Mouse (Mus musculus): ENCODE data around the gene Ushbp1. TPM values are rescaled to one million over a fixed set of nuclear protein-coding genes. Genes with fewer than 3 reads are reported as not detected.

Ushbp1 gene
- polyA plus RNA-seq, 1 experiment from 2014 or later, result 3.3 TPM

DNA sequence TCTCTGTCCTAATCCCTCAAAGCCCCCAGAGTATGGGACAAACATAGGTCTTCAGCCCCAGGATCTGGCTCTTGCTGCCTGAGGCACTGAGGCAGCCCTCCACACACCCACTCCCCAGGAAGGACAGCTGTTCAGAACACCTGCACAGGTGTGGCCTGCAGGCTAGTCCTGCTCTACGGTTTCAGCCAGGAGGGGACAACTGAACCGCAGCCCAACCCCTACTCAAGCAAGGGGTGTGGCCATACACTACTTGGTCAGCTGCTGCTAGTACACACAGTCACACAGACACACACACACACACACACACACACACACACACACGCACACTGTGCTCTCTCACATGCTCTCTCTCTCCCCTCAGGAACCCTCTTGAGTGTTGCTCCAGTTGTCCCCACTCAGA, 11.7 kb downstream of the Ushbp1 start:
- Histone ChIP-seq H3K9me3 (ENCODE audit: control insufficient read depth, low read length) (no peaks in the 10 kb centered on the region), H3K4me1 (ENCODE audit: control insufficient read depth, insufficient read depth, low read length) (peaks cover 28% of the 10 kb centered on the region), H3K4me3 (ENCODE audit: low read depth, low read length) (no peak overlapping the region), H3K27me3 (ENCODE audit: control insufficient read depth, insufficient read depth, low read length) (no peaks in the 10 kb centered on the region), H3K4me2 (no peak overlapping the region), H3K36me3 (ENCODE audit: control insufficient read depth, insufficient read depth, low read length) (no peaks in the 10 kb centered on the region), H3K9ac (ENCODE audit: low read length) (no peak overlapping the region), H3K27ac (ENCODE audit: low read depth, low read length) (peak overlapping the region; percentile 91)
- 35% methylated on average over 3 of the region's 3 CpGs for WGBS
- DNase-seq (ENCODE audit: low spot score, missing footprints), result peak; percentile 82
- ATAC-seq (ENCODE audit: low FRiP score), result no peak

DNA sequence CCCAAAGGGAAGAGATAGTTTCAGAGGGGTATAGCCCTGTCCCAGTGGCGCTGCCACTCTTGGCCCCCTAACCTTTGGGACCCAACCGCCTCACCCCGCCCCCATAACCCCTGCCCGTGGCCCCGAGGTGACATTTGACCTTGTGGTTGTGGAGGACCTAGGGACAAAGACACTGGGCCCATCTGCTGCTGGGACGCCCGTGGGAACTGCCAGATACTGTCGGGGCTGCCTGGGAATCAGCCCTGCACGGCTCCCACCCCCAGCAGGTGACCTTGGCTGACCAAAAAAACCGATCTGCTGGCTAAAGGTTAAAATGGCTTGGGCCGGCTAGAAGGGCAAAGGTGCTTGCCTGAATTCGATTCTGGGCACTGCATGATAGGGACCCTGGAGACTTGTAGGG, 12.2 kb downstream of the Ushbp1 start:
- peak; percentile 89 for DNase-seq (ENCODE audit: low spot score, missing footprints)
- 7% methylated on average over 12 of the region's 12 CpGs for WGBS
- H3K27ac ChIP-seq (ENCODE audit: low read depth, low read length), result peak overlapping the region; percentile 91

DNA sequence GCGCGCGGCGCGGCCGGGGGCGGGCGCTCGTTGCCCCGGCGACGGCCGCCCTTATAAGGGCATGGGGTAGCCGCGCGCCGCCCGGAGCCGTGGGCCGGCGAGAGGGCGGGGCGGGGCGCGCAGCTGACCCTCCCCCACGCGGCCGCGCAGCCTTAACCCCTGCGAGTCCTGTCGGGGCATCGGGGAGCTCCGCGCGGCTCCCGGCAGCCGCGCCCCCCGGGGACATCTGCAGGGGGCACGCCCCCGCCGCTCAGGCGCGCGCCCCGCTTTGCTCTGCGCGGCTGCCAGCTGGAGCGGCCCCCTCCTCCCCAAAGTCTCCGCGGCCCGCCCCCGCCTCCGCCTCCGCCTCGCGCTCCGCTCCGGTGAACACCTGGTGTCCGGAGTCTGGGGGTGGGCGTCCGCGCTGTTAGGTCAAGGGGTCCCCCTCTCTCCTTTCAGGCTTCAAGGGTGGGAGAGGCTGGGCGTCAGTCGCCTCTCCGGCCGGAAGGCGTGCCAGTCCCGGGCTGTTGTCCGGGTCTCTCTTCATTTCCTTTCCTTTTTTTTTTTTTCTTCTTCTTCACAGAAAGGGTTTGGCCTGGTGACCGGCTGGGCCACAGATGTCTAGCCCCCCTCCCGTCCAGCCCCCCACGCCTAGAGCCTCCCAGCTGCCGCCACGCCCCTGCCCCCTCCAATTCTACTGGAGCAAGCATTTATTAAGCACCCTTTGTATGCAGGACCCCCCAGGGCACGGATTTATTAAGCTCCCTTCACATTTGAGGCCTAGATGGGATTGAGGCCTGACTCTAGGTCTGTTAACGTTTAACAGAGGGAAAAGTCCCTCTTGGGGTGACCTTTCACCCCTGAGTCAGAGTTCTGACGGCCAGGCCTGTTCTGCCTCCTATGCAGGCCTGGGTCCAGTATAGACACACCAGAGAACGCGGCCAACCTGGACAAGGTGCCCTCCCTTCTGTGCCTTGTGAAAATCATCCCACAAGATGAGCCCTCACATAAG, 13.3 kb downstream of the Ushbp1 start:
- DNase-seq (ENCODE audit: low spot score, missing footprints) (peak; percentile 99), ATAC-seq (ENCODE audit: low FRiP score) (peak; percentile 88)
- H3K4me1 ChIP-seq (ENCODE audit: control insufficient read depth, insufficient read depth, low read length), result peaks cover 35% of the 10 kb centered on the region
- H3K36me3 ChIP-seq (ENCODE audit: control insufficient read depth, insufficient read depth, low read length), result peaks cover 4% of the 10 kb centered on the region; the same call in 1 of the 2 replicates
- no peaks in the 10 kb centered on the region for H3K9me3 ChIP-seq (ENCODE audit: control insufficient read depth, low read length)
- peak overlapping the region; percentile 90 for H3K9ac ChIP-seq (ENCODE audit: low read length)
- no peaks in the 10 kb centered on the region for H3K27me3 ChIP-seq (ENCODE audit: control insufficient read depth, insufficient read depth, low read length)
- peak overlapping the region; percentile 91 for H3K27ac ChIP-seq (ENCODE audit: low read depth, low read length)
- H3K4me3 ChIP-seq (ENCODE audit: low read depth, low read length), result peak overlapping the region; percentile 89
- H3K4me2 ChIP-seq, result peak overlapping the region; percentile 98
- WGBS, result under 1% methylated on average over 76 of the region's 80 CpGs

More for the DNA sequence above, 12.2 kb downstream of the Ushbp1 start:
- H3K4me3 ChIP-seq (ENCODE audit: low read depth, low read length), result no peak overlapping the region
- H3K4me2 ChIP-seq, result no peak overlapping the region
- H3K4me1 ChIP-seq (ENCODE audit: control insufficient read depth, insufficient read depth, low read length), result peaks cover 31% of the 10 kb centered on the region
- ATAC-seq (ENCODE audit: low FRiP score), result no peak
- no peaks in the 10 kb centered on the region for H3K36me3 ChIP-seq (ENCODE audit: control insufficient read depth, insufficient read depth, low read length)
- H3K27me3 ChIP-seq (ENCODE audit: control insufficient read depth, insufficient read depth, low read length), result no peaks in the 10 kb centered on the region
- no peak overlapping the region; the same call in 1 of the 2 replicates for H3K9ac ChIP-seq (ENCODE audit: low read length)
- H3K9me3 ChIP-seq (ENCODE audit: control insufficient read depth, low read length), result no peaks in the 10 kb centered on the region

DNA sequence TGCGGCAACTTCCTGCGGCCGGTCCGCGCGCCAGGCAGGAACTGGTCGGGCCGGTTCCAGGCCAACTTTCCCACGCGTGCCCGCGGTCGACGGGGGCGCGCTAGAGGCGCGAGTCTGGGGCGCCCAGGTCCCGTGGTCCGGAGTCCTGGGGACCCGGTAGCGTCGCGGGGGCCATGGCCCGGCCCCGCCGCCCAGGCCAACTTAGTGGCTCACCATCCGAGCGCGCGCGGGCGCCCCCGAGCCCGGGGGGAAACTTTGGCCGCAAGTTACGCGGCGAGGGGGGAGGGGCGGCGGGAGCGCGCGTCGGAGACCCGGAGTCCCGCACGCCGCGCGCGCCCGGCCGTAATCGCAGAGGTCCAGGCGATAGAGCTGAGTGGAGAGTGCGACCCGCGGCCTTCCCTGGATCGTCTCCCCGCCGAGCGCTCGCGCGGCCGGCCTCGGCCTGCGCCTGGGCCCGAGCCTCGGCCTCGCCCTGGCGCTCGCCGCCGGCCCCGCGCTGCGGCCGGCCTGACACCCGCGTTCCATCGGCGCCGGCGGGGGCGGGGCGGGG, 14.1 kb downstream of the Ushbp1 start, which contains the start of gene Nr2f6:
Gene Nr2f6, minus strand, starts transcription at position 540 of the 550 bp plus-strand sequence.
- under 1% methylated on average over 57 of the region's 89 CpGs for WGBS
- H3K36me3 ChIP-seq (ENCODE audit: control insufficient read depth, insufficient read depth, low read length), result peaks cover 4% of the 10 kb centered on the region; the same call in 1 of the 2 replicates
- peak; percentile 98 for DNase-seq (ENCODE audit: low spot score, missing footprints)
- no peaks in the 10 kb centered on the region for H3K9me3 ChIP-seq (ENCODE audit: control insufficient read depth, low read length)
- peak; percentile 25 for ATAC-seq (ENCODE audit: low FRiP score)
- peak within 1 kb of the TSS; percentile 90 for H3K9ac ChIP-seq (ENCODE audit: low read length)
- H3K27me3 ChIP-seq (ENCODE audit: control insufficient read depth, insufficient read depth, low read length), result no peaks in the 10 kb centered on the region
- peak within 1 kb of the TSS; percentile 98 for H3K4me2 ChIP-seq
- peak within 1 kb of the TSS; percentile 91 for H3K27ac ChIP-seq (ENCODE audit: low read depth, low read length)
- H3K4me3 ChIP-seq (ENCODE audit: low read depth, low read length), result peak within 1 kb of the TSS; percentile 89
- peaks cover 40% of the 10 kb centered on the region for H3K4me1 ChIP-seq (ENCODE audit: control insufficient read depth, insufficient read depth, low read length)

DNA sequence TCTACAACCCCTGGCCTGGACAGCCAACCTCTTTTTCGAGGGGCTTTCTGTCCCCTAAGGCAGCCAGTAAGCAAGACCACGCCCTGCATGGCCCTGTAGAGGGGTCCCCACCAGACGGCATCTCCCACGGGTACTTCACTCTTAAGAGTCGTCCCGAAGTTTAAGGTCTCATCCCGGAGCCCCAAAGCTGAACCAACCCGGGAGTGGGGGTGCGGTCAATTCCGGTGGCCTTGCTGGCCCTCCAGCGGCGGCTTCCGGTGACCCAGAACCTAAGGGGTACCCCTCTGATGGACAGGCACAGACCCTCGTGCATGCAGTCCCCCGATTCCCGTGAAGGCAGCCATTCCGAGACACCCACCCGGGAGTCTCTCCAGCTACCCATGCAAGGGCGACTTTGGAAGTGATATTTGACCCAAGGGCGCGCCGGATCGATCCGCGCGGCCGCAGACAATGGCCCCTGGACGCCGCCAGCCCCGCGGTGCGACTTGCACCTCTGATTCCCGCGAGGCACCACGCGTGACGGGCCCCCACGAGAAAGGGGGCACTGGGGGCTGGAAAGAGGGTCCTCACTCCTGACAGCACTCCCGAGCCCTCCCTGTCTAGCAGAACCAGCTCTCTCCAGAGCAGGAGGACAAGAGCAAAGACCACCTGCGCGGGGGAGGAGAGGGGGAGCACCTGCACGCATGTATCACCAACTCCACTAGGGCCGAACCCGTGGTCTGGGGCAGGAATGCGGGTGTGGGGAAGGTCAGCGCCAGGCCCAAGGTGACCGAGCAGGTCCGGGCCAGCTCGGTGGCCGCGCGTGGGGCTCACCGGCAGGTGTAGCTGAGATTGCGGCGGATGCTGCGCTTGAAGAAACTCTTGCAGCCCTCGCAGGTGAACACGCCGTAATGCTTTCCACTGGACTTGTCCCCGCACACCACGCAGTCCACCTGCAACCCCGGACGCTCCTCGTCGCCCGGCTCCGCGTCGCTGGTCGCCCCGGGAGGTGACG, 15.1 kb downstream of the Ushbp1 start:
- Histone ChIP-seq H3K9ac (ENCODE audit: low read length) (peak overlapping the region; percentile 90), H3K4me3 (ENCODE audit: low read depth, low read length) (peak overlapping the region; percentile 89), H3K4me1 (ENCODE audit: control insufficient read depth, insufficient read depth, low read length) (peaks cover 50% of the 10 kb centered on the region), H3K36me3 (ENCODE audit: control insufficient read depth, insufficient read depth, low read length) (peaks cover 4% of the 10 kb centered on the region; the same call in 1 of the 2 replicates), H3K4me2 (peak overlapping the region; percentile 98), H3K27me3 (ENCODE audit: control insufficient read depth, insufficient read depth, low read length) (no peaks in the 10 kb centered on the region), H3K27ac (ENCODE audit: low read depth, low read length) (peak overlapping the region; percentile 91), H3K9me3 (ENCODE audit: control insufficient read depth, low read length) (no peaks in the 10 kb centered on the region)
- no peak for ATAC-seq (ENCODE audit: low FRiP score)
- peak; percentile 93 for DNase-seq (ENCODE audit: low spot score, missing footprints)
- under 1% methylated on average over 71 of the region's 72 CpGs for WGBS

DNA sequence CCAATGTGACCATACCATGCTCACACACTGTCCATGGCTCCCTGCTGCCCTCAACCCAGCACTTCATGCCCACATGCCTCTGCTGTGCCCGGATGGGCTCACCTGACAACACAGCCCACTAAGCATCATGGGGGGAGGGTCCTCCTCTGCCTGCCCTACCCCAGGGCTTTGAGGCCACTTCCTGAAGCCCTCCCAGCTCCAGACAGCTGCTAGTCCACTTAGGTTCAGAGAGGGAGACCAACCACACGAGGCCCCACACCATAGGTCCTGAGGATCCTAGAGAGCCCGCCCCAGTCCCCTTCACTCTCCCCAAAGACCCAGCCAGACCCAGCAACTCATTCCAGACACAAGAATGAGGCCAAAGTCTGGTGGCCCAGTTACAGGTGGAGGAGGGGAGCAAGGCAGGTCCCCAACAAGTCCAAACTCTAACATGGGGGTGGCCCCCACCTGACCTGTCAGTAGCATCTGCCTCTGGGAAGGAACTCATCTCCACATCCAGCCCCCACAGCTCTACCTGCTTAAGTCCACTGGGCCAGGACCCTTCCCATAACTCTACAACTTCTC, 16.0 kb downstream of the Ushbp1 start:
- 4% methylated on average over 3 of the region's 3 CpGs for WGBS
- Histone ChIP-seq H3K36me3 (ENCODE audit: control insufficient read depth, insufficient read depth, low read length) (peaks cover 4% of the 10 kb centered on the region; the same call in 1 of the 2 replicates), H3K9me3 (ENCODE audit: control insufficient read depth, low read length) (no peaks in the 10 kb centered on the region), H3K27me3 (ENCODE audit: control insufficient read depth, insufficient read depth, low read length) (no peaks in the 10 kb centered on the region), H3K27ac (ENCODE audit: low read depth, low read length) (peak overlapping the region; percentile 63), H3K4me3 (ENCODE audit: low read depth, low read length) (peak overlapping the region; percentile 89), H3K9ac (ENCODE audit: low read length) (peak overlapping the region; percentile 90), H3K4me1 (ENCODE audit: control insufficient read depth, insufficient read depth, low read length) (peaks cover 51% of the 10 kb centered on the region), H3K4me2 (peak overlapping the region; percentile 98)
- ATAC-seq (ENCODE audit: low FRiP score), result no peak
- DNase-seq (ENCODE audit: low spot score, missing footprints), result peak; percentile 87

DNA sequence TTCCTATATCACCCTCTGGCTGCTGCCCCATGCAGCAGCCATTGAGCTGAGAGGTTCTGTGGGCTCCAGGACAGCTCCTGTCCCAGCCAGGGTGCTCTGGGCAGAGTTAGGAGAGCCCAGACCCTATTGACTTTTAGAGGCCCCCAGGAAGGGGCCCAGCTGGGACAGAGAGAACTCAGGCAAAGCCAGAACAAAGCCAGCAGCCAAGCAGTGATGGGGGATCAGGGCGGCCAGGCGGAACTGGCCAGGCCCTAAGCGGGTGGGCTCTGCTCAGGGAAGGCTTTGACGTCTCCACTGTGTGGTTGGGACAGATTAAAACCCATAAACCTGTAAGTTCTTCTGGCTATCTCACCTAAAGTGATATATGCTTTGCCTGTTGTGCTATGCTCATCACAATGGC, 16.6 kb downstream of the Ushbp1 start:
- no peaks in the 10 kb centered on the region for H3K27me3 ChIP-seq (ENCODE audit: control insufficient read depth, insufficient read depth, low read length)
- H3K4me2 ChIP-seq, result peak overlapping the region; percentile 98
- H3K9me3 ChIP-seq (ENCODE audit: control insufficient read depth, low read length), result no peaks in the 10 kb centered on the region
- ATAC-seq (ENCODE audit: low FRiP score), result no peak
- peaks cover 4% of the 10 kb centered on the region; the same call in 1 of the 2 replicates for H3K36me3 ChIP-seq (ENCODE audit: control insufficient read depth, insufficient read depth, low read length)
- peaks cover 51% of the 10 kb centered on the region for H3K4me1 ChIP-seq (ENCODE audit: control insufficient read depth, insufficient read depth, low read length)
- H3K27ac ChIP-seq (ENCODE audit: low read depth, low read length), result peak overlapping the region; percentile 63
- H3K4me3 ChIP-seq (ENCODE audit: low read depth, low read length), result peak overlapping the region; percentile 89
- peak; percentile 87 for DNase-seq (ENCODE audit: low spot score, missing footprints)
- peak overlapping the region; percentile 90 for H3K9ac ChIP-seq (ENCODE audit: low read length)
- 16% methylated on average over 4 of the region's 4 CpGs for WGBS

DNA sequence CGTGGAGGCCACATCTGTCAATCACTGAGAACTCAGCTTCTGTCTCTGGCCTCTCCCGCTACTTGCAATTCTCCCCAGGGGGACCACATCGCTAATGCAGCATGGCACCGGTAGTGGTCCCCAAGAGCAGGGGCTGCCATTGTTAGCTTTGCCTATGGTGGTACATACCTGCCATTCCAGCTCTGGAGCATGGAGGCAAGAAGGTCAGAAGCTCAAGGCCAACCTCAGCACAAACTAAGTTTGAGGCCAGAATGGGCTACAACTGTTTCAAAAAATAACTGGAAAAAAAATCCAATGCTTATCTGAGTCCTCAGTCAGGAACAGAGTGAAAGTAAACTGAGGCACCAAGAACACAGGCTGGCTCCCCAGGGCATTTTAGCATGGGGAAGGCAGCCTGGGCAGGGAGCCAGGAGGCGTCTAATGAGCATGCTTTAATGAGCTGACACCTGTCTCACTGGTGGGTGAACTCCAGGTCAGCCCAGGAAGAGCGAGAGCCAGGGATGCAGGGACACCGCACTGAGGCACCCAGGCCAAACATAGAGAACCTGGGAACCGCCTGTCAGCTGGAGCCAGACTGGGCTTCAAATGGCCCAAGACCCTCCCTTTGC, 19.1 kb downstream of the Ushbp1 start:
- no peak overlapping the region for H3K27ac ChIP-seq (ENCODE audit: low read depth, low read length)
- peaks cover 41% of the 10 kb centered on the region for H3K4me1 ChIP-seq (ENCODE audit: control insufficient read depth, insufficient read depth, low read length)
- DNase-seq (ENCODE audit: low spot score, missing footprints) (no peak), ATAC-seq (ENCODE audit: low FRiP score) (no peak)
- peaks cover 4% of the 10 kb centered on the region; the same call in 1 of the 2 replicates for H3K36me3 ChIP-seq (ENCODE audit: control insufficient read depth, insufficient read depth, low read length)
- peak overlapping the region; percentile 39; the same call in 1 of the 2 replicates for H3K9ac ChIP-seq (ENCODE audit: low read length)
- no peaks in the 10 kb centered on the region for H3K27me3 ChIP-seq (ENCODE audit: control insufficient read depth, insufficient read depth, low read length)
- no peaks in the 10 kb centered on the region for H3K9me3 ChIP-seq (ENCODE audit: control insufficient read depth, low read length)
- H3K4me3 ChIP-seq (ENCODE audit: low read depth, low read length), result no peak overlapping the region
- 48% methylated on average over 8 of the region's 8 CpGs for WGBS
- peak overlapping the region; percentile 45 for H3K4me2 ChIP-seq

Measured in midbrain, embryonic 11.5 days (tissue).